Mouse (Mus musculus): ENCODE data around the gene Gm20388. TPM values are rescaled to one million over a fixed set of nuclear protein-coding genes. Genes with fewer than 3 reads are reported as not detected.

The Gm20388 gene
- polyA plus RNA-seq, 1 experiment from 2014 or later: 1.4 TPM

DNA sequence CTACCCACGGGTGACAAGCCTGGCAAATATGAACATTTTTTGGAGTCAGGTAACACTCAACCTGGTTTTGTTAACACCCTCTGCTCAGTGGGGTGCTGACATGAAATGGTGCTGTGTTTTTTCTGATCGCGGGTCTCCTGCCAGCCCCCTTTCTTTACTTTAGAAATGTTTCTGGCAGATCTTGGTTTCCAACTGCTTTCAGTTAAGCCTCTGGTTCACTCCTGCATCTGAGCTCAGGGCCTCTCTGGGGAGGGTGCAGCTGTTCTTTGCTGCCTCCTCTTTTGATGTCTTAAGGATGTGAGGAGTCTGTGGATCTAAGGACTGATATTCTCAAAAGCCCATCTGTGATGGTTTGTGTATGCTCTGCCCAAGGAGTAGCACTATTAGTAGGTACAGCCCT, 4165.8 kb downstream of the Gm20388 start:
- Histone ChIP-seq H3K9me3 (replicated peaks; ENCODE audit: control insufficient read depth, low read length) (no peaks in the 10 kb centered on the region), H3K4me2 (ENCODE audit: low read depth, low read length) (no peak overlapping the region), H3K27me3 (ENCODE audit: control insufficient read depth, insufficient read depth, low read depth, low read length) (no peaks in the 10 kb centered on the region), H3K9ac (ENCODE audit: low read depth, low read length) (no peak overlapping the region), H3K4me3 (ENCODE audit: low read depth, low read length) (no peak overlapping the region), H3K36me3 (ENCODE audit: control insufficient read depth, insufficient read depth) (no peaks in the 10 kb centered on the region), H3K4me1 (ENCODE audit: control insufficient read depth, low read depth, low read length) (peaks cover 21% of the 10 kb centered on the region), H3K27ac (ENCODE audit: low read length) (no peak overlapping the region)
- 64% methylated on average over 3 of the region's 3 CpGs for WGBS (ENCODE audit: insufficient replicate concordance)
- ATAC-seq (ENCODE audit: low read depth): no peak

DNA sequence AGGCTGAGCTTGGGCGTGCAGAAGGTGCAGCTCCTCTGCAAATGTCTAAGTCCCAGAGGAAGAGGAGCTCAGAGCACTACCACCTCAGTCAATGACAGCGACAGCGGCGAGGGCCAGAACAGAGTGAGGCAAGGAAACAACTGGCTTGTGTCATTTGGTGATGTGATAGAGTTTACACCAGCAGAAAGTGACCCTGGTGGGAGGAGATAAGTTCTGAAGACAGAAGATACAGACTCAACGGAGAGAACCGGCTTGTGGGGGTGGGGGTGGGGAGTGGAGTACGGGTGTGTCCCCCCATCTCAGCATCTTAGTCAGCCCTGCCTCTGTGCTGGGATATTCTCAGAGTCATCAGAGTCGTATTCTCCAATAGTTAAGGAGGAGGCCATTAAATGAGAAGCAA, 4166.7 kb downstream of the Gm20388 start:
- H3K36me3 ChIP-seq (ENCODE audit: control insufficient read depth, insufficient read depth): no peaks in the 10 kb centered on the region
- no peaks in the 10 kb centered on the region for H3K27me3 ChIP-seq (ENCODE audit: control insufficient read depth, insufficient read depth, low read depth, low read length)
- no peak overlapping the region for H3K4me3 ChIP-seq (ENCODE audit: low read depth, low read length)
- peak; percentile 91 for ATAC-seq (ENCODE audit: low read depth)
- peak overlapping the region; percentile 39; the same call in 1 of the 2 replicates for H3K27ac ChIP-seq (ENCODE audit: low read length)
- no peak overlapping the region for H3K9ac ChIP-seq (ENCODE audit: low read depth, low read length)
- peak overlapping the region; percentile 24; the same call in 1 of the 2 replicates for H3K4me2 ChIP-seq (ENCODE audit: low read depth, low read length)
- 26% methylated on average over 8 of the region's 8 CpGs for WGBS (ENCODE audit: insufficient replicate concordance)
- H3K4me1 ChIP-seq (ENCODE audit: control insufficient read depth, low read depth, low read length): peaks cover 21% of the 10 kb centered on the region
- no peaks in the 10 kb centered on the region for H3K9me3 ChIP-seq (replicated peaks; ENCODE audit: control insufficient read depth, low read length)

DNA sequence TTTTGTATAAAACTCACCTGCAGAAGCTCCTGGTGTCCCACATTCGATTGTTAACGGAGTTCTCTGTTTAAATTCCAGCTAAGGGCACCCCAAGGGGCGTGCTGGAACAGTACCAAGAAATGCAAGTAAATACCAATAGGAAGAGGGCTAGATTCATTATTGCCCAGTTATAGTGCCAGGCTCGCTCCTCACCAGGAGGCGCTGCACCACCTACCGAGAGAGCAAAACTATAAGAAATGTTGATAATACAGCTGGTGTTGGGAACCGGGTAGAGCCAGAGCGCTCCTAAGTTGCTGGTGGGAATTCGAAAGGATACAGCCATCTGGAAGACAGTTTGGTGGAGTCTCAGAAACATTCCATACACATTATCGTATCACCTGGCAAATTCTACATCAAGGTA, 4167.4 kb downstream of the Gm20388 start:
- H3K36me3 ChIP-seq (ENCODE audit: control insufficient read depth, insufficient read depth): no peaks in the 10 kb centered on the region
- H3K27ac ChIP-seq (ENCODE audit: low read length): no peak overlapping the region
- 0 out of 2 replicates have a peak overlapping the region, but pooled peaks have one; percentile 24 for H3K4me2 ChIP-seq (ENCODE audit: low read depth, low read length)
- no peak for ATAC-seq (ENCODE audit: low read depth)
- H3K9me3 ChIP-seq (replicated peaks; ENCODE audit: control insufficient read depth, low read length): no peaks in the 10 kb centered on the region
- no peak overlapping the region for H3K4me3 ChIP-seq (ENCODE audit: low read depth, low read length)
- H3K9ac ChIP-seq (ENCODE audit: low read depth, low read length): no peak overlapping the region
- H3K27me3 ChIP-seq (ENCODE audit: control insufficient read depth, insufficient read depth, low read depth, low read length): no peaks in the 10 kb centered on the region
- WGBS (ENCODE audit: insufficient replicate concordance): 76% methylated on average over 10 of the region's 10 CpGs
- H3K4me1 ChIP-seq (ENCODE audit: control insufficient read depth, low read depth, low read length): peaks cover 21% of the 10 kb centered on the region

DNA sequence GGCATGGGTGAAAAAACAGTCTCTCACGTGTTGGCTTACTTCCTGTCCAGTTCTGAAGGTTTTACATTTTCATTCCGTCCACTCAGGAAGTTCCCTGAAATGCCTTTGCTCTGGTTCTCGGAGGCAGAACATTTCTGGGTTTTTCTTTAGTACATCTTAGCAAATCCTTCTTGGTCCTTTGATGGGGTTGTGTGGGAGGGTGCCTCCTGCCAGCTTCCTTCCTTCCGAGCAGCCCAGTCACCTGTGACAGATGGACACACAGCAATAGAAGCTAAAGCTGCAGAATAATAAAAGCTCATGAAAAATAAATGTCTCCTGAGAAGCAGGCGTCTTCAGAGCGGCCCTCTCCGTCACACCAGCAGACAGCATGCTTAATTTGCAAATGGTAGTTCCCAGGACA, 4168.3 kb downstream of the Gm20388 start:
- no peaks in the 10 kb centered on the region for H3K9me3 ChIP-seq (replicated peaks; ENCODE audit: control insufficient read depth, low read length)
- H3K36me3 ChIP-seq (ENCODE audit: control insufficient read depth, insufficient read depth): no peaks in the 10 kb centered on the region
- 70% methylated on average over 7 of the region's 7 CpGs for WGBS (ENCODE audit: insufficient replicate concordance)
- no peak overlapping the region for H3K27ac ChIP-seq (ENCODE audit: low read length)
- peaks cover 21% of the 10 kb centered on the region for H3K4me1 ChIP-seq (ENCODE audit: control insufficient read depth, low read depth, low read length)
- H3K27me3 ChIP-seq (ENCODE audit: control insufficient read depth, insufficient read depth, low read depth, low read length): no peaks in the 10 kb centered on the region
- H3K4me2 ChIP-seq (ENCODE audit: low read depth, low read length): no peak overlapping the region
- no peak overlapping the region for H3K4me3 ChIP-seq (ENCODE audit: low read depth, low read length)
- ATAC-seq (ENCODE audit: low read depth): no peak
- H3K9ac ChIP-seq (ENCODE audit: low read depth, low read length): no peak overlapping the region

DNA sequence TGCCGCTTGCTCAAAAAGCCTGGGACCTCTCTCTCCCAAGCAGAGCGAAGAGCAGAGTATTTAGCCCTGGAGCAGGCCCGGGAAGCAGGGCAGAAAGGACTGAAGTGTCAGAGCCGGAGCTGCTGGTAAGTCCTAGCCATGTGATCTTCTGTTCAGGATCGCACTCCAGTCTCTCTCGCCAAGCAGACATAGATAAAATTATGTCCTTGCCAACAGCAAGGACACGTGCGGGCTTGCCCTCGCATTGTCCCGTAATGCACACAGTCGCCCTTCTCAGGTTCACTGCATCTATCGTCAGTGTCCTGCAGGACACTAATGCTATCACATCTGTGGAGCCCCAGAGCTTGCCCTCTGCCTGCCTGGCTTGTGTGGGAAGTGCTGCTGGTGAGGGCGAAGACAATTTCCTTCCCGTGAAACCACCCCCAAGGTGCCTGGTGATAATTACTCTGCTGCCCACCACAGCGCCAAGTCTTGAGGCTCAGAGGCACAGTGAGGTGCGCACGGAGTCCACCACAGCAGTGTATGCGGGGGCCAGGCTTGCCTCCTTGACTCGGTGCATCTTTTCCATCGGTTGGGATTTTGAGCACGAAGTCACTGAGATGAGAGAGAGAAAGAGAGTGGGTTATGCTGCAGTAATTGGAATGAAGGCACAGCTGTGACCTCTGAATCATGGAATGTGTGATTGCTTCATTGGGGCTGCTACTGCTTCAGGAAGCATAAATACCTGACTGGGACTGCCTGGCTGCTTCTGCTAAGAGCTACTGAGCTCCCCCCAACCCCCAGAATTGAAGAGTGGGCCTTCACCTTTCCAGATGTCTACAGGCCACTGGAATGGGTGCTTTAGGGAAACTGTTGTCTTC, 4170.1 kb downstream of the Gm20388 start:
- H3K4me3 ChIP-seq (ENCODE audit: low read depth, low read length): no peak overlapping the region
- no peaks in the 10 kb centered on the region for H3K9me3 ChIP-seq (replicated peaks; ENCODE audit: control insufficient read depth, low read length)
- ATAC-seq (ENCODE audit: low read depth): no peak
- H3K27me3 ChIP-seq (ENCODE audit: control insufficient read depth, insufficient read depth, low read depth, low read length): no peaks in the 10 kb centered on the region
- no peaks in the 10 kb centered on the region for H3K36me3 ChIP-seq (ENCODE audit: control insufficient read depth, insufficient read depth)
- no peak overlapping the region for H3K9ac ChIP-seq (ENCODE audit: low read depth, low read length)
- H3K4me1 ChIP-seq (ENCODE audit: control insufficient read depth, low read depth, low read length): peaks cover 21% of the 10 kb centered on the region
- no peak overlapping the region for H3K4me2 ChIP-seq (ENCODE audit: low read depth, low read length)
- WGBS (ENCODE audit: insufficient replicate concordance): 63% methylated on average over 21 of the region's 21 CpGs
- no peak overlapping the region for H3K27ac ChIP-seq (ENCODE audit: low read length)

DNA sequence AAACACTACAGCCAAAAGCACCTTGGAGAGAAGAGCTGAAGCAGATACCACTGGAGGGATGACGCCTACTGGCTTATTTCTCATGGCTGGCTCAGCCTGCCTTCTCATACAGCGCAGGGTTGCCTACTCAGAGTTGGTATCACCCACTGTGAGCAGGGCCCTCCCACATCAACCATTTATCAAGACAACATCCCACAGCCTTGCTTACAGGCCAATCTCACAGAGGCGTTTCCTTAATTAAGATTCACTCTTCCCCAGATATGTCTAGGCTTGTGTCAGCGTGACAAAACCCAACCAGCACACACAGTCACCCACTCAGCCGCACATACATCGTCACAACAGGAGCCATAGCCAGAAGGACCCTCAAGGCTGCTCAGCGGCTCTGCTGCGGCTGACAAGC, 4172.0 kb downstream of the Gm20388 start:
- no peak overlapping the region for H3K4me2 ChIP-seq (ENCODE audit: low read depth, low read length)
- H3K27me3 ChIP-seq (ENCODE audit: control insufficient read depth, insufficient read depth, low read depth, low read length): no peaks in the 10 kb centered on the region; the same call in 1 of the 2 replicates
- H3K27ac ChIP-seq (ENCODE audit: low read length): no peak overlapping the region
- H3K4me3 ChIP-seq (ENCODE audit: low read depth, low read length): no peak overlapping the region
- H3K9ac ChIP-seq (ENCODE audit: low read depth, low read length): no peak overlapping the region
- H3K4me1 ChIP-seq (ENCODE audit: control insufficient read depth, low read depth, low read length): peaks cover 6% of the 10 kb centered on the region
- no peaks in the 10 kb centered on the region for H3K36me3 ChIP-seq (ENCODE audit: control insufficient read depth, insufficient read depth)
- no peaks in the 10 kb centered on the region for H3K9me3 ChIP-seq (replicated peaks; ENCODE audit: control insufficient read depth, low read length)
- WGBS (ENCODE audit: insufficient replicate concordance): 74% methylated on average over 8 of the region's 8 CpGs
- no peak for ATAC-seq (ENCODE audit: low read depth)

DNA sequence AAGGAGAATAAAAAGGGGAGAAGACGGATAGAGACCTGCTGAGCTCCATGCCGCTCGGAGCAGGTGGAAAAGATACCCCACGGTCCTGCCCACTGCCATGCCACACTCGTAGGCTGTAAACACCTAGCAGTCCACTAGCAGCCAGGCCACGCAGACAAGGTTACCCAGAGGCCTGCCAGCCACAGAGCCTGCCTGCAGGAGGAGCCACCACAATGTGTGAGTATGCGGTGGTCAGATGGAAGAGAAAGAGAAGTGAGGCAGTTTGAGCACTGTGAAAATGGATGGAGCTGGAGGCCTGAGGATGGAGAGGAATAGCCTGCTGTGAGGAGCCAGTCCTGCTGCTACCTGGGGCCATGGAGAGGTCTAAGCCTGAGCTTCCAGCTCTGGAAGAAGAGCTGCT, 4173.0 kb downstream of the Gm20388 start:
- H3K27me3 ChIP-seq (ENCODE audit: control insufficient read depth, insufficient read depth, low read depth, low read length): no peaks in the 10 kb centered on the region; the same call in 1 of the 2 replicates
- no peak overlapping the region for H3K4me2 ChIP-seq (ENCODE audit: low read depth, low read length)
- H3K4me3 ChIP-seq (ENCODE audit: low read depth, low read length): no peak overlapping the region
- no peak overlapping the region for H3K9ac ChIP-seq (ENCODE audit: low read depth, low read length)
- no peaks in the 10 kb centered on the region for H3K4me1 ChIP-seq (ENCODE audit: control insufficient read depth, low read depth, low read length)
- H3K9me3 ChIP-seq (replicated peaks; ENCODE audit: control insufficient read depth, low read length): no peaks in the 10 kb centered on the region
- H3K36me3 ChIP-seq (ENCODE audit: control insufficient read depth, insufficient read depth): no peaks in the 10 kb centered on the region
- no peak overlapping the region for H3K27ac ChIP-seq (ENCODE audit: low read length)
- no peak for ATAC-seq (ENCODE audit: low read depth)
- 69% methylated on average over 7 of the region's 7 CpGs for WGBS (ENCODE audit: insufficient replicate concordance)

DNA sequence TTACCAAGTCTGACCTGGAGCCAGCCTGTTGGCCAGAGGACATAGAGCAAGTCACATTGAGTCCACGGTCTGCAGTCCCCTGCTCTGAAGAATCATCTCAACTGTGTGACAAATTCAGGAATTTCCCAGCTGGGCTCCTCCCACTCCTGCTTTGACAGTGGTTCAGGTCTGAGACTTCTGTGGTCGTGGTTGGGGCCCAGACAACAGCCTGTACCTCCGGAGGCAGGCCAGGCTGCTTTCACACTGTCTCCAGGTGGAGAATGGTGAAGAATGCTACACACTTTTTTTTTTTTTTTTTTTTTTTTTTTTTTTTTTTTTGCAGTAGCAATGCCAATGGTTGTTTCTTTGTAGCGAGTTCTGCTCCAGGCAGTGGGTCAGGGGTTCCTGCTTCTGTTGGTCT, 4175.0 kb downstream of the Gm20388 start:
- no peak overlapping the region for H3K4me3 ChIP-seq (ENCODE audit: low read depth, low read length)
- no peak for ATAC-seq (ENCODE audit: low read depth)
- no peaks in the 10 kb centered on the region; the same call in 1 of the 2 replicates for H3K27me3 ChIP-seq (ENCODE audit: control insufficient read depth, insufficient read depth, low read depth, low read length)
- H3K27ac ChIP-seq (ENCODE audit: low read length): no peak overlapping the region
- no peaks in the 10 kb centered on the region for H3K9me3 ChIP-seq (replicated peaks; ENCODE audit: control insufficient read depth, low read length)
- no peak overlapping the region for H3K4me2 ChIP-seq (ENCODE audit: low read depth, low read length)
- 33% methylated on average over 4 of the region's 4 CpGs for WGBS (ENCODE audit: insufficient replicate concordance)
- H3K4me1 ChIP-seq (ENCODE audit: control insufficient read depth, low read depth, low read length): no peaks in the 10 kb centered on the region
- no peak overlapping the region for H3K9ac ChIP-seq (ENCODE audit: low read depth, low read length)
- H3K36me3 ChIP-seq (ENCODE audit: control insufficient read depth, insufficient read depth): no peaks in the 10 kb centered on the region

DNA sequence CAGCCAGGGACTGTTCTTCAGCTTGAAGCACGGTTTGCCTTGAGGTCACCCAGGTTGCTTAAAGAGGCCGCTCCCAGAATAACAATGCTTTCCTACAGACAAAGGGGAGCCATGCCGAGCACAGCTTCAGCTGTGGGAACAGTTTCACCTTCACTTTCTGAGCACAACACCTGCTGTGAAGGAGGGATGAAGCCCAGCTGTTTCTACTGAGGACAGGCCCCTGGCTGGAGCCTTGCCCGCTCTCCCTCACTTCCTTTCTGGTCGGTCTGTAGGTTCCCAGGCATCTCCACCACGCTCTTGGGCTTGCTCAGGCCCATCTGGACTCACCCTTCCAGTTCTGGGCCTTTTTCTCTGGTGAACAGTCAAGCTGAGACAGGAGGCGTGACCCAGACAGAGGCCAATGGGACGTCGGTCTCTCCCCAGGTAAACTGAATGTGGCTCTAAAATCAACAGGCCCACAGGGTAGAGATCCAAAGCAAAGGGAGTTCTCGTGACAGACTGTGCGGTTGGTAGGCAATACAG, 4177.5 kb downstream of the Gm20388 start:
- H3K4me2 ChIP-seq (ENCODE audit: low read depth, low read length): no peak overlapping the region
- WGBS (ENCODE audit: insufficient replicate concordance): 57% methylated on average over 11 of the region's 11 CpGs
- H3K27me3 ChIP-seq (ENCODE audit: control insufficient read depth, insufficient read depth, low read depth, low read length): no peaks in the 10 kb centered on the region; the same call in 1 of the 2 replicates
- H3K27ac ChIP-seq (ENCODE audit: low read length): no peak overlapping the region
- H3K9ac ChIP-seq (ENCODE audit: low read depth, low read length): no peak overlapping the region
- H3K9me3 ChIP-seq (replicated peaks; ENCODE audit: control insufficient read depth, low read length): no peaks in the 10 kb centered on the region
- H3K4me3 ChIP-seq (ENCODE audit: low read depth, low read length): no peak overlapping the region
- ATAC-seq (ENCODE audit: low read depth): no peak
- no peaks in the 10 kb centered on the region for H3K4me1 ChIP-seq (ENCODE audit: control insufficient read depth, low read depth, low read length)
- no peaks in the 10 kb centered on the region for H3K36me3 ChIP-seq (ENCODE audit: control insufficient read depth, insufficient read depth)

Data from liver, embryonic 16.5 days (tissue).